Mouse (Mus musculus) liver, adult (tissue): ENCODE measurements at regions not wholly inside any gene's neighbourhood (a gene's known extent, or its start where the extent isn't known, plus 50 kb on each side); places are given as distances from the start of the nearest gene placed in this dataset.

ENCODE experiments used
- GATA4 ChIP-seq: IDR thresholded peaks from 2 replicates; pipeline ENCODE4 v1.6.1; 2014; ENCODE audit warnings: mild to moderate bottlenecking, low read length; ENCODE audit not compliant: insufficient replicate concordance

- no peak for TF ChIP-seq GATA4
Measured at GRCm38 (mm10) chr12:25415232-25415631, 318.3 kb upstream of the Id2 start.

DNA sequence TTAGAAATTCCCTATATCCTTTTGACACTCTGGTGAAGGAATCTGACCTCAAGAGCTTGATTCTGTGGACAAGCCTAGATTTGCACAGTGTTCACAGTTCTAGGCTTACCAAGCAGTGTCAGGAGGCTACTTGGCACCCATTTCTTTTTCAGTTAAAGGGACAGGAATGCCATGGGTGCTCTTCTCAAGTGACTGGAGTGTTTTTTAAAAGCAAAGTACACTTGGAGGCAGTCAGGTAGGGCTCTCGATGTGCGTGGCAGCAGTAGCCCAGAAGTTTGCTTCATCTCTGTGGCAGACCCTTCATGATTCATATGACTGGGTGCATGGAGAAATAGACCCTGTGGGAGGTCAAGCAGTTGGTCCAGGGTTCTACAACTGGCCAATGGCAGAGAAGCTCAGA, 310.4 kb upstream of the Id2 start:
- TF ChIP-seq GATA4, result no peak

- TF ChIP-seq GATA4, result no peak
Measured at GRCm38 (mm10) chr12:25400326-25400725, 303.4 kb upstream of the Id2 start.

- no peak for TF ChIP-seq GATA4
Measured at GRCm38 (mm10) chr12:25398726-25399125, 301.8 kb upstream of the Id2 start.

- no peak for TF ChIP-seq GATA4
Measured at GRCm38 (mm10) chr12:25394326-25394725, 297.4 kb upstream of the Id2 start.

- TF ChIP-seq GATA4, result no peak
Measured at GRCm38 (mm10) chr12:25393501-25393900, 296.6 kb upstream of the Id2 start.

GRCm38 (mm10) chr12:25389202-25389601, 292.3 kb upstream of the Id2 start:
- TF ChIP-seq GATA4, result no peak

DNA sequence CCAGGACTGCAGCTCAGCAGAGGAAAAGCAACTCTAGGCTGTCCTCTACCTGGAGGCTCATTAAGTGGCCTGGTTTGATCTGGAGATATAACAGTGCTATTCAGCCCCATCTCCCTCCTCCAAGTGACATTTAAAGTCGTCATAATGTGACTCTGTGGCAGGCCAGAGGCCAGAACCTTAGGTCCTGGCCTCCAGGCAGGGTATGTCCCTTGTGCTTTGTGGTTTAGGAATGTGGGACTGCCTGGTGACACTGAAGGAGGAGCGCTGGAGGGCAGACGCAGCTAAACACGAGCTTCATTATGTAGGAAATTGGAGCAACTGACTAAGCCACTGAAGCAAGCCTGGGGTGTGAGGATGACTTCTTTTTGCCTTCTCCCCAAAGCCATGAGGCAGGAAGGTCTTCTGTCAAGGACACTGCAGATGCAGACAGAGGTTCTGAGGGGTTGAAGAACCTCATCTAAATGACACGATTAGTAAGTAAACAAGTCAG, 290.9 kb upstream of the Id2 start:
- no peak for TF ChIP-seq GATA4

DNA sequence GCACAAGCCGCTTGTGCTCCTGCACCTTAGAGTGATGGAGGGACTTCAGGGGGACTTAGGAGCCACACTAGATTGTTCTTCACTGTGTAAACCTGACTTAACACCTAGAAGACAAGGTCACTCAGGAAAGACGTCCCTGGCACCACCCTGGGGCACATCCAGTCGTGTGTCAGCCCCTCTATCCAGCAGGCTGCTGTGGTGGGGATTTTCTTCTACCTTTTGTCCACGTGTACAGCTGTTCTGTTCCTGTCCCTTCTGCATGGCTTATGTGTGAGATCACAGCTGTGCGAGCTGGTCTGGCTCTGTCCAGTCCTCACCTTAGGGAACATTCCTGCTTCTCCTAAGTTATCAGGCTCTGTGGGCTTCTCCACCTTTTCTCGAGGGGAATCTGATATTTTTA, 286.0 kb upstream of the Id2 start:
- no peak for TF ChIP-seq GATA4

DNA sequence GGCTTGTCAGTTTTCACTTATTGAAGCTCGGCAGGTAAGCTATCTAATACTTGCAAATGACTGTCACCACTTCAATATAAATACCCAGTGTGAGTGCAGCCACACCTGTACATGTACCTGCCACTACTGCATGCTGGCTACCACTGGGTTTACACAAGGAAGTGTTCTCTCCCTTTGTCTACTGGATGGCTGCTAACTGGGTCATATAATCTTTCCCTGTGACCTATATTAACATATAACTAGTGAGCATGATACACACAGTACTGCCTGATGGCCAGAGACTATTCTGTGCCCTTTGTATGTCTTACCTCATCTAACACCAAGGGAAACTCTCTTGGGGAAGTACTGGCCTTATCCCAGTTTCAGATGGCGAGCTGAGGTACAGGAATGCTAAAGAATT, 285.5 kb upstream of the Id2 start:
- TF ChIP-seq GATA4, result no peak

GRCm38 (mm10) chr12:25381619-25382018, 284.7 kb upstream of the Id2 start:
- TF ChIP-seq GATA4, result no peak

GRCm38 (mm10) chr12:25379996-25380395, 283.1 kb upstream of the Id2 start:
- no peak for TF ChIP-seq GATA4

DNA sequence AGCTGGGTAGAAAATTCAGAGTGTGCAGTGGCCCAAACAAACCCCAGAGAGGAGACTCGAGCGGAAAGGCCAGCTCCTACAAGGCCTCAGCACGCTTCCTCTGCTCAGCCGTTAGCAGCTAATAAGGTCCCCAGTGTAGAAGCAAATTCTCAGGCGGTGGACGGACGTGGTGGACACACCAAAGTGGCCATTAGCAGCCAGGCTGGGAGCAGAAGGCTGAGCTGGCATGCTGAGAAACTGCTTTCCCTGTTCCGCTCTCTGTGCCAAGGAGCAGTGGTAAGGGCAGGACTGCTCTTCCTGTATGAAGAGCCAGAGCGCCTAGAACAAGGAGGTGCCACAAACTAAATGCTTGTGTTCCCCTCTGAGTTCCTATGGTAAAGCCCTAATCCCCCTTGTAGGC, 282.1 kb upstream of the Id2 start:
- TF ChIP-seq GATA4, result no peak

DNA sequence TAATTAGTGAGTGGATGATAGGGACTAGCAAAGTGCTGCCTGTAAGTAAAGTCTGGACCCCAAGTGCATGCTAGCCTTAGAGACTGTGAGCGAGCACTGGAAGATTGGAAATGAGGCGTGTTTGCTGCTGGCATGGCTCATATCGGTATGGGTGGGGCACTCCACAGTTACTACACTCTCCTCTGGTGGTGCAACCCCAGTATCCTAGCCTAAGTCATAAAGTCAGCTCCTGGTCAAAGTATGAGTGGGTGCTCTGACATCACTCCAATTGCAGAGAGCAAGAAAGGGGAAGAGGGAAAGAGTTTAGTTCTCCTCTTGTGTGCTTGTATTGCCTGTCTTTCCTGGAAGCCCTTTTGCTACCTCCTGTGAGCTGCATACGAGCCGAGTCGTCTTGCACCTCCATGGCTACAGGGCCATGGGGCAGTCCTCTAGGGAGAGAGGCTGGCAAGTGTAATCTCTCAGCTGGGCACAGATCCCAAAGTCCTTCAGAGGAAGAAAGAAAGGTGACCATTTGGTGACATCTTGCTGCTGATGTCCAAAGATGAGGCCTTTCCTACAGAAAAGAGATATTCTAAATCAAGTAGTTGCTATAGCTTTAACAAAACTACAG, 281.2 kb upstream of the Id2 start:
- no peak for TF ChIP-seq GATA4

GRCm38 (mm10) chr12:25376451-25376850, 279.5 kb upstream of the Id2 start:
- TF ChIP-seq GATA4, result no peak

- TF ChIP-seq GATA4, result no peak
Measured at GRCm38 (mm10) chr12:25367541-25367940, 270.6 kb upstream of the Id2 start.

DNA sequence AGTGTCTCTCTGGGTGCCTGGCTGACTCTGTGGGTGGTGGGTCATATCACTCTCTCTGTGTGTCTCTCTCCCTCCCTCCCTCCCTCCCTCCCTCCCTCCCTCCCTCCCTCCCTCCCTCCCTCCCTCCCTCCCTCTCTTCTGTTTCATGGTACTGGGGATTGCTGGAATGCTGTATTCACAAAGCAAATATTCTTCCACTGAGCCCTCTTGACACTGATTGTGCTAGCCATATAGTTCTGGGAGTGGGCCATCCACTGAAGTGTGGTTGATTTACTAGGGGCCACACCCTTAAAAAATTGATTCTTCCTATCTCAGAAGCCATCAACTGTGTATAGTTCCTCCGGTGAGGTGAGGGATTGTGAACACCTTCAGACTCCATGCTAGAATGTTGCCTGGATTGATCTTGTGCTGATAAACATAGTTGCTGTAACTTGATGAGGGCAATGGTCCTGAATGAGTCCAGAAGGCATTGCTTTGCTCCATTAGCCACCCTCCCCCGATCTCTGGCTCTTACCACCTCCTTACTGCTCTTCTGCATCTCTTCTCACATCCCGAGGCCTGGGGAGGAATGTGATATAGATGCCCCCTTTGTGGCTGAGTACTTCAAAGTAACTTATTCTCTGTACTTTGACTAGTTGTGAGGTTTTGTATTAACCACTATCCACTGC, 268.8 kb upstream of the Id2 start:
- TF ChIP-seq GATA4, result no peak
